Mouse (Mus musculus): ENCODE measurements around the gene Plk1. TPM values are rescaled to one million over a fixed set of nuclear protein-coding genes. Genes with fewer than 3 reads are reported as not detected.

Plk1 gene
- 191 and 216 TPM in 2 replicates for polyA plus RNA-seq (2016; fragmentation: Nextera tagmentation; extraction: Ambion mirVana)

- Histone ChIP-seq H3K27me3 (ENCODE audit: insufficient read depth, poor library complexity, severe bottlenecking) (no peaks in the 10 kb centered on the region), H3K4me1 (replicated peaks) (peaks cover 43% of the 10 kb centered on the region), H3K4me3 (peak within 1 kb of the TSS; percentile 84), H3K27ac (peak within 1 kb of the TSS; percentile 94), H3K36me3 (peaks cover 37% of the 10 kb centered on the region), H3K9me3 (no peaks in the 10 kb centered on the region)
- DNase-seq (ENCODE audit: low spot score): peak; percentile 93
- under 1% methylated on average over 63 of the region's 63 CpGs for WGBS
Observed at GRCm38 (mm10) chr7:122158915-122159902, at the start of gene Plk1. Gene Plk1 (plus strand): TSS chr7:122159439.

GRCm38 (mm10) chr7:122123518-122123917, 35.7 kb upstream of the Plk1 start:
- no peaks in the 10 kb centered on the region for H3K9me3 ChIP-seq
- 89% methylated on average over 4 of the region's 4 CpGs for WGBS
- DNase-seq (ENCODE audit: low spot score): no peak
- H3K36me3 ChIP-seq: peaks cover 94% of the 10 kb centered on the region
- H3K4me3 ChIP-seq: no peak overlapping the region
- no peaks in the 10 kb centered on the region for H3K27me3 ChIP-seq (ENCODE audit: insufficient read depth, poor library complexity, severe bottlenecking)
- no peak overlapping the region for H3K27ac ChIP-seq
- H3K4me1 ChIP-seq (replicated peaks): no peaks in the 10 kb centered on the region

- no peaks in the 10 kb centered on the region for H3K4me1 ChIP-seq (replicated peaks)
- H3K27ac ChIP-seq: no peak overlapping the region
- no peaks in the 10 kb centered on the region for H3K27me3 ChIP-seq (ENCODE audit: insufficient read depth, poor library complexity, severe bottlenecking)
- 78% methylated on average over 8 of the region's 8 CpGs for WGBS
- H3K4me3 ChIP-seq: no peak overlapping the region
- H3K36me3 ChIP-seq: peaks cover 92% of the 10 kb centered on the region
- no peaks in the 10 kb centered on the region for H3K9me3 ChIP-seq
- DNase-seq (ENCODE audit: low spot score): no peak
Observed at GRCm38 (mm10) chr7:122125636-122126035, 33.6 kb upstream of the Plk1 start.

GRCm38 (mm10) chr7:122126946-122127345, 32.3 kb upstream of the Plk1 start:
- H3K36me3 ChIP-seq: peaks cover 78% of the 10 kb centered on the region
- no peak for DNase-seq (ENCODE audit: low spot score)
- 94% methylated on average over 11 of the region's 11 CpGs for WGBS
- H3K9me3 ChIP-seq: no peaks in the 10 kb centered on the region
- no peaks in the 10 kb centered on the region for H3K27me3 ChIP-seq (ENCODE audit: insufficient read depth, poor library complexity, severe bottlenecking)
- H3K27ac ChIP-seq: no peak overlapping the region
- H3K4me1 ChIP-seq (replicated peaks): peaks cover 9% of the 10 kb centered on the region
- H3K4me3 ChIP-seq: no peak overlapping the region

GRCm38 (mm10) chr7:122131834-122132233, 27.4 kb upstream of the Plk1 start:
- Histone ChIP-seq H3K9me3 (no peaks in the 10 kb centered on the region), H3K27me3 (ENCODE audit: insufficient read depth, poor library complexity, severe bottlenecking) (no peaks in the 10 kb centered on the region), H3K4me3 (peak overlapping the region; percentile 95), H3K36me3 (peaks cover 57% of the 10 kb centered on the region), H3K4me1 (replicated peaks) (peaks cover 21% of the 10 kb centered on the region), H3K27ac (0 out of 2 replicates have a peak overlapping the region, but pooled peaks have one; percentile 93)
- no peak for DNase-seq (ENCODE audit: low spot score)

GRCm38 (mm10) chr7:122132497-122133337, 26.5 kb upstream of the Plk1 start, which contains the start of the genes Palb2 and Dctn5:
Gene Palb2 (minus strand): TSS chr7:122132985.
Gene Dctn5 (plus strand): TSS chr7:122133041.
- H3K27me3 ChIP-seq (ENCODE audit: insufficient read depth, poor library complexity, severe bottlenecking): no peaks in the 10 kb centered on the region
- H3K27ac ChIP-seq: peak within 1 kb of the TSS; percentile 93
- peaks cover 57% of the 10 kb centered on the region for H3K36me3 ChIP-seq
- H3K4me3 ChIP-seq: peak within 1 kb of the TSS; percentile 95
- DNase-seq (ENCODE audit: low spot score): peak; percentile 99
- WGBS: under 1% methylated on average over 54 of the region's 54 CpGs
- H3K9me3 ChIP-seq: no peaks in the 10 kb centered on the region
- H3K4me1 ChIP-seq (replicated peaks): peaks cover 21% of the 10 kb centered on the region

- Histone ChIP-seq H3K4me1 (replicated peaks) (peaks cover 21% of the 10 kb centered on the region), H3K27me3 (ENCODE audit: insufficient read depth, poor library complexity, severe bottlenecking) (no peaks in the 10 kb centered on the region), H3K4me3 (peak overlapping the region; percentile 95), H3K27ac (peak overlapping the region; percentile 93), H3K9me3 (no peaks in the 10 kb centered on the region), H3K36me3 (peaks cover 57% of the 10 kb centered on the region)
- 20% methylated on average over 8 of the region's 8 CpGs for WGBS
- DNase-seq (ENCODE audit: low spot score): no peak
Observed at GRCm38 (mm10) chr7:122133338-122133625, 26.0 kb upstream of the Plk1 start.

GRCm38 (mm10) chr7:122135070-122135469, 24.2 kb upstream of the Plk1 start:
- 74% methylated on average over 10 of the region's 10 CpGs for WGBS
- Histone ChIP-seq H3K27ac (no peak overlapping the region), H3K4me3 (no peak overlapping the region), H3K9me3 (no peaks in the 10 kb centered on the region), H3K27me3 (ENCODE audit: insufficient read depth, poor library complexity, severe bottlenecking) (no peaks in the 10 kb centered on the region), H3K36me3 (peaks cover 58% of the 10 kb centered on the region), H3K4me1 (replicated peaks) (peaks cover 21% of the 10 kb centered on the region)
- DNase-seq (ENCODE audit: low spot score): peak; percentile 11

GRCm38 (mm10) chr7:122137071-122137470, 22.2 kb upstream of the Plk1 start:
- H3K36me3 ChIP-seq: peaks cover 78% of the 10 kb centered on the region
- peaks cover 10% of the 10 kb centered on the region for H3K4me1 ChIP-seq (replicated peaks)
- no peak for DNase-seq (ENCODE audit: low spot score)
- no peak overlapping the region for H3K4me3 ChIP-seq
- no peaks in the 10 kb centered on the region for H3K9me3 ChIP-seq
- no peaks in the 10 kb centered on the region for H3K27me3 ChIP-seq (ENCODE audit: insufficient read depth, poor library complexity, severe bottlenecking)
- no peak overlapping the region for H3K27ac ChIP-seq

- no peaks in the 10 kb centered on the region for H3K9me3 ChIP-seq
- WGBS: 95% methylated on average over 5 of the region's 5 CpGs
- peaks cover 89% of the 10 kb centered on the region for H3K36me3 ChIP-seq
Observed at GRCm38 (mm10) chr7:122138190-122138589, 21.0 kb upstream of the Plk1 start.

GRCm38 (mm10) chr7:122140991-122141390, 18.2 kb upstream of the Plk1 start:
- DNase-seq (ENCODE audit: low spot score): no peak
- Histone ChIP-seq H3K4me1 (replicated peaks) (no peaks in the 10 kb centered on the region), H3K9me3 (no peaks in the 10 kb centered on the region), H3K27ac (no peak overlapping the region), H3K27me3 (ENCODE audit: insufficient read depth, poor library complexity, severe bottlenecking) (no peaks in the 10 kb centered on the region), H3K36me3 (peaks cover 99% of the 10 kb centered on the region), H3K4me3 (no peak overlapping the region)

More at GRCm38 (mm10) chr7:122138190-122138589, 21.0 kb upstream of the Plk1 start:
- Histone ChIP-seq H3K27me3 (ENCODE audit: insufficient read depth, poor library complexity, severe bottlenecking) (no peaks in the 10 kb centered on the region), H3K27ac (no peak overlapping the region), H3K4me1 (replicated peaks) (peaks cover 8% of the 10 kb centered on the region), H3K4me3 (no peak overlapping the region)
- no peak for DNase-seq (ENCODE audit: low spot score)

GRCm38 (mm10) chr7:122152473-122152872, 6.8 kb upstream of the Plk1 start:
- H3K27me3 ChIP-seq (ENCODE audit: insufficient read depth, poor library complexity, severe bottlenecking): no peaks in the 10 kb centered on the region
- DNase-seq (ENCODE audit: low spot score): no peak
- peaks cover 5% of the 10 kb centered on the region for H3K4me1 ChIP-seq (replicated peaks)
- H3K27ac ChIP-seq: no peak overlapping the region
- 92% methylated on average over 4 of the region's 4 CpGs for WGBS
- H3K36me3 ChIP-seq: peaks cover 45% of the 10 kb centered on the region
- no peaks in the 10 kb centered on the region for H3K9me3 ChIP-seq
- H3K4me3 ChIP-seq: no peak overlapping the region

GRCm38 (mm10) chr7:122158488-122158887, 751 bp upstream of the Plk1 start:
- H3K4me3 ChIP-seq: peak overlapping the region; percentile 84
- H3K4me1 ChIP-seq (replicated peaks): peaks cover 43% of the 10 kb centered on the region
- H3K27ac ChIP-seq: peak overlapping the region; percentile 94
- peaks cover 30% of the 10 kb centered on the region for H3K36me3 ChIP-seq
- 8% methylated on average over 13 of the region's 13 CpGs for WGBS
- no peaks in the 10 kb centered on the region for H3K27me3 ChIP-seq (ENCODE audit: insufficient read depth, poor library complexity, severe bottlenecking)
- DNase-seq (ENCODE audit: low spot score): no peak
- H3K9me3 ChIP-seq: no peaks in the 10 kb centered on the region

All from hindbrain, embryonic 10.5 days (tissue).